ENCODE assay signal across 9 mouse cellular contexts in genomic region chr10:83181831-83182572, GRCm38 (mm10).
DNase-seq lines count a peak whose midpoint lies in the region; ATAC-seq and TF ChIP-seq lines count a peak whose summit lies in the region.
"Had no signal": no experiment of that assay in that cellular context is flagged by ENCODE, and none has a peak within 500 bp of the region (broad histone marks: within the 10 kb centered on the region; RNA-seq: fewer than 3 reads in every experiment).

No protein-coding gene starts in this region.

- TF ChIP-seq EP300 in heart, adult 2 months (IDR thresholded peaks at IDR 0.05; ENCODE audit: insufficient read depth, low read depth, low read length), result no peak

- no peak overlapping the region for H3K4me3 ChIP-seq in forebrain, embryonic 12.5 days (replicated peaks)
- H3K4me3 ChIP-seq in forebrain, postnatal 0 days (ENCODE audit: low read depth, low read length), result no peak overlapping the region
- no peak overlapping the region for H3K4me3 ChIP-seq in kidney, postnatal 0 days (replicated peaks; ENCODE audit: low read depth, low read length)
- H3K4me3 ChIP-seq in heart, adult 2 months, result no peak overlapping the region
- H3K4me3 ChIP-seq: embryonic facial prominence, embryonic 13.5 days had no signal

- no peak overlapping the region for H3K27ac ChIP-seq in forebrain, embryonic 12.5 days
- H3K27ac ChIP-seq in forebrain, postnatal 0 days (ENCODE audit: low read depth, low read length), result no peak overlapping the region
- H3K27ac ChIP-seq in kidney, postnatal 0 days, result no peak overlapping the region
- H3K27ac ChIP-seq in heart, adult 2 months, result no peak overlapping the region
- H3K27ac ChIP-seq: embryonic facial prominence, embryonic 13.5 days had no signal

- peaks cover 17% of the 10 kb centered on the region for H3K4me1 ChIP-seq in forebrain, embryonic 12.5 days
- H3K4me1 ChIP-seq in forebrain, postnatal 0 days (ENCODE audit: insufficient read depth), result peaks cover 10% of the 10 kb centered on the region; the same call in 1 of the 2 replicates
- H3K4me1 ChIP-seq in kidney, postnatal 0 days (replicated peaks; ENCODE audit: insufficient read depth, low read length), result peaks cover 11% of the 10 kb centered on the region
- H3K4me1 ChIP-seq in heart, adult 2 months (ENCODE audit: control insufficient read depth, insufficient read depth, low read length), result peaks cover 18% of the 10 kb centered on the region

- no peak overlapping the region for H3K4me2 ChIP-seq in forebrain, embryonic 12.5 days
- H3K4me2 ChIP-seq in forebrain, postnatal 0 days (ENCODE audit: low read depth), result no peak overlapping the region
- H3K4me2 ChIP-seq in kidney, postnatal 0 days (ENCODE audit: low read length), result no peak overlapping the region
- H3K4me2 ChIP-seq: embryonic facial prominence, embryonic 13.5 days had no signal

- WGBS in forebrain, embryonic 12.5 days, result 68% methylated on average over 15 of the region's 15 CpGs
- 60% methylated on average over 15 of the region's 15 CpGs for WGBS in forebrain, postnatal 0 days
- WGBS in kidney, postnatal 0 days, result 49% methylated on average over 15 of the region's 15 CpGs
- 89% methylated on average over 15 of the region's 15 CpGs for WGBS in heart, adult 2 months

- ATAC-seq in forebrain, embryonic 12.5 days (ENCODE audit: low FRiP score), result peak; percentile 43; the same call in 1 of the 2 replicates
- ATAC-seq in forebrain, postnatal 0 days, result no peak
- ATAC-seq in kidney, postnatal 0 days (replicated peaks; ENCODE audit: low FRiP score, low read depth), result peak; percentile 18; the same call in 1 of the 2 replicates
- no peak for ATAC-seq in erythroblast, adult 5-6 weeks (replicated peaks; ENCODE audit: low FRiP score, poor library complexity, severe bottlenecking)

- DNase-seq in forebrain, postnatal 0 days, result no peak
- peak; percentile 39 for DNase-seq in right cerebral cortex, adult 18-20 months
- no peak for DNase-seq in right cerebral cortex, postnatal 14 days
- DNase-seq in kidney, postnatal 0 days (ENCODE audit: low spot score), result no peak
- DNase-seq in thymus, postnatal 36 days, result peak; percentile 29 to 57
- no peak for DNase-seq in heart, adult 2 months

- TF ChIP-seq POLR2A in heart, adult 2 months (IDR thresholded peaks at IDR 0.05; ENCODE audit: insufficient read depth, low read depth, low read length), result no peak

- H3K9me3 ChIP-seq in forebrain, embryonic 12.5 days, result 0 out of 2 replicates have a peak, but pooled peaks cover 7% of the 10 kb centered on the region
- H3K9me3 ChIP-seq in forebrain, postnatal 0 days (ENCODE audit: low read length), result no peaks in the 10 kb centered on the region
- no peaks in the 10 kb centered on the region for H3K9me3 ChIP-seq in kidney, postnatal 0 days (replicated peaks; ENCODE audit: low read length)
- H3K9me3 ChIP-seq: embryonic facial prominence, embryonic 13.5 days had no signal

- H3K36me3 ChIP-seq in forebrain, embryonic 12.5 days (replicated peaks), result no peaks in the 10 kb centered on the region
- no peaks in the 10 kb centered on the region for H3K36me3 ChIP-seq in forebrain, postnatal 0 days (ENCODE audit: insufficient read depth)
- no peaks in the 10 kb centered on the region for H3K36me3 ChIP-seq in kidney, postnatal 0 days (ENCODE audit: insufficient read depth, low read length)
- H3K36me3 ChIP-seq in heart, adult 2 months (ENCODE audit: control insufficient read depth, insufficient read depth, low read length), result no peaks in the 10 kb centered on the region
- H3K36me3 ChIP-seq: embryonic facial prominence, embryonic 13.5 days had no signal

- H3K9ac ChIP-seq in forebrain, embryonic 12.5 days, result no peak overlapping the region
- no peak overlapping the region for H3K9ac ChIP-seq in forebrain, postnatal 0 days
- no peak overlapping the region for H3K9ac ChIP-seq in kidney, postnatal 0 days (ENCODE audit: low read depth, low read length)
- H3K9ac ChIP-seq in heart, adult 2 months (ENCODE audit: low read depth, low read length), result no peak overlapping the region
- H3K9ac ChIP-seq: embryonic facial prominence, embryonic 13.5 days had no signal

- H3K27me3 ChIP-seq in forebrain, embryonic 12.5 days, result no peaks in the 10 kb centered on the region
- H3K27me3 ChIP-seq in forebrain, postnatal 0 days (ENCODE audit: insufficient read depth, low read length), result no peaks in the 10 kb centered on the region
- H3K27me3 ChIP-seq in kidney, postnatal 0 days (ENCODE audit: insufficient read depth, low read length), result no peaks in the 10 kb centered on the region
- no peaks in the 10 kb centered on the region for H3K27me3 ChIP-seq in heart, adult 2 months (ENCODE audit: control insufficient read depth, insufficient read depth, low read length)
- H3K27me3 ChIP-seq: embryonic facial prominence, embryonic 13.5 days had no signal

- intact Hi-C loops in heart, adult 2 months (cut with DNase I), result loop anchor here (5.0 kb wide), 2 partner anchors 195 to 275 kb away; partner anchors contain the start of gene Chst11

- no peak for TF ChIP-seq CTCF in forebrain, postnatal 0 days (IDR thresholded peaks at IDR 0.05; ENCODE audit: low read depth)
- no peak for TF ChIP-seq CTCF in kidney, postnatal 0 days (IDR thresholded peaks at IDR 0.05; ENCODE audit: low read depth)
- no peak for TF ChIP-seq CTCF in heart, adult 2 months (IDR thresholded peaks at IDR 0.05)

- no peaks in the 10 kb centered on the region for H3K79me2 ChIP-seq in heart, adult 2 months (replicated peaks; ENCODE audit: control insufficient read depth, insufficient read depth, low read length)

Comparison
In these comparisons a context has a peak if more than half of its experiments do, and no peak if none do; other contexts are left out.
1. ATAC-seq: peak in forebrain, embryonic 12.5 days (single experiment) and kidney, postnatal 0 days (single experiment); none in forebrain, postnatal 0 days (single experiment) and erythroblast, adult 5-6 weeks (single experiment).
2. DNase-seq: peak in right cerebral cortex, adult 18-20 months (single experiment) and thymus, postnatal 36 days (2 of 2); none in forebrain, postnatal 0 days (single experiment), right cerebral cortex, postnatal 14 days (single experiment), kidney, postnatal 0 days (single experiment) and heart, adult 2 months (0 of 2).